Mouse (Mus musculus): Measurements from ENCODE around the gene Dlx2.

Gene Dlx2

DNA sequence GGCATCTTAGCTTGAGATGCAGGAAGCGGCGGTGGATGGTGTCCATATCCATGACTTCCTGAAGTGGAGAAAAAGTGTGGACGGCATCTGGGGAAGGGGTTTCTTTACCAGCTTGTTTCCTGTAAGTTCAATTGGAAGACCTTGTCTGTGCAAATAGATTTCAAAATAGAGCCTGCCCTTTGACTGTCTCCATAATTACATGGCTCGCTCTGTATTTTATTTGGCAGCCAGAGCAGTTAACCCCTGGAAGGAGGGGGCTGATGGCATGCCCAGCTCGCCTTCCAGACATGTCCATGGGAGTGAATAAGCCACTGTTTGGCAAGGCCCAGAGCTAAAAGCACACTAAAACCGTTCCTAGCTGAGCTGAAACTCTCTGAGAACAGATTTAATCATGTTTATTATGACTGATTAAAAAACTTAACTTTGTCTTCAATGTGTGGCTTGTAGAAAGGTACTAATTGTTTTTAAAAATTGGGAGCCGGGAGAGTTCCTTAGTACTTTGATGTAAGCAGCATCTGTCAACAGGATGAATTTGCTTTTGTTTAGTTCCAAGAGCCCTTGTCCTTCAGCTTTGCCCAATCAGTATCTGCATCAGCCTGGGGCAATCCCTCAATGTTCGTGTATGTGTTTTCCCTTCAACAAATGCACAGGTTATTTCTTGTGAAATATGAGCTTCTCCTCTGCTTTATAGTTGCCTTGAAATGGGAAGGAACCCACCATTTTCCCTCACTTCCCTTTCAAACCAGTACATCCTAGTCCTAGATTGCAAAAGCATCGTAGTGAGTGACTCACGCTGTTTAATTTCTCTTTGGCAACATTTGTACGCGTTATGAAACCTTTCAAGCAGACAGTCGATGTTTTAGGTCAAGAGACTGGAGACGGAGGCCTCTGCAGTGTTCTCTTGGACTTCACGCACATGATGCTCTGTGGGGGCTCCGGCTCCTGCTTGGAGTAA is 47.0 kb downstream of the Dlx2 start:
- DNase-seq = no peak

DNA sequence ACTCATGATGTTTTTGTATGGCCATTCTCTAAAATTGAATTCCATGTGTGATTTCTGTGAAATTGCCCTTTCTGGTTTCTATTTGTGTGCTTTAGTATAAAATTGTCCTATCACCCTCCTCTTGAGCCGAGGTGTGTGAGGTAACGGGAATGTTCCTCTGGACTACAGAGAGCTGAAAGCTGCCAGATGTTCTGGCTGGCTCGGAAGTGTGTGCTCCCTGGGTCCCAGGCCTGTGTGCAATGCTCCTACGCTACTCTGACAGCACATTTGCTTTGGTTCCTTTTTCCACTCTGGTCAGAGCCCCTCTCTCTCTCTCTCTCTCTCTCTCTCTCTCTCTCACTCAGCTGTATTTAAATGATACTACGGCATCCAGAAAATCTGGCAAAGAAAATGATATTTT is 49.4 kb downstream of the Dlx2 start:
- no peak for DNase-seq

DNA sequence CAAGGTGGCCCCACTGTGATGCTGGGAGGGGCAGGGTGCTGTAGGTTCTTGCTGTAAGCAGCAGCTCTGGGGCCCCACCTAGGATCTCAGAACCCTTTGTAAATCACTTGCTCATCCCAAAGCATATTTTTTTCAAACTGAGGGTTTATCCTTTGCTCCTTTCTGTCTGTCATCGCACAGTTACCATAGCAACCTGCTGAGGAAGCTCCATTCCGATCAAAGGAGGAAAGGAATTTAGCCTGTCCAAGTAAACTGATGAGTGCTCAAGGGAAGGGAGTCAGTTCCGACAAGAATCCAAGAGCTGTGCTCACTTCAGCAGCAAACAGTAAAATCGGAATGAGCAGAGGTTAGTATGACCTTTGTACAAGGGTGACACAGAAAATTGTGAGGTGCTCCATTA is 51.6 kb downstream of the Dlx2 start:
- no peak for DNase-seq

DNA sequence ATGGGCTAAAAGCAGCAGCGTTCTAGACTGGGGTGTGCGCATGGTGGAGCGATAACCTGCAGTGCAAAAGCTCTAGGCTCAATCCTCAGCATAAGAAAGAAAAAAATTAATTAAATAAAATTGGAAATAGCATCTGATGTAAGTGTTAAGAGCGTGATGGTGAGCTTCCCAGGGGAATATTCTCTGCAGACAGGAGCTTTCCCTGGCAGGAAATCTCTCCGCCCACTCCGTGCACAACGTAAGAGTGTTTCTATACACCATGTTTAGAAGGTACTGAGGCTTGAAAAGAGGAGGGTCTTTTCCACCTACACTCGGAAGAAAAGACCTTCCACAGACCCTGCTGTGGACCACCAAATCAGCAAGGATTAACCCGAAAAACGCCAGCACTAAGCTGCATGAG is 52.1 kb downstream of the Dlx2 start:
- no peak for DNase-seq
